Mouse (Mus musculus) stomach, postnatal 0 days (tissue): Measurements from ENCODE around the gene Farsb. TPM values are rescaled to one million over a fixed set of nuclear protein-coding genes. Genes with fewer than 3 reads are reported as not detected.

Experiments used
- ATAC-seq: fragments of 200-750 bp; cut with Nextera tagmentation; 2 replicates; pipeline ENCODE4 v1.8.0; 2017; ENCODE audit not compliant: low FRiP score, low TSS enrichment
- DNase-seq: peaks from one replicate; pipeline ENCODE4 v3.0.0-alpha.2; 2016; ENCODE audit warnings: low spot score
- H3K27ac ChIP-seq: fragments of 300-500 bp; sonication (generic); replicated peaks from 2 replicates; pipeline ENCODE4 v1.5.1; 2014; ENCODE audit warnings: mild to moderate bottlenecking, control low read depth
- H3K27me3 ChIP-seq: fragments of 300-500 bp; sonication (generic); 2 replicates; pipeline ENCODE4 v1.6.1; 2014; ENCODE audit warnings: low read length; ENCODE audit not compliant: control insufficient read depth, insufficient read depth
- H3K36me3 ChIP-seq: fragments of 300-500 bp; sonication (generic); 2 replicates; pipeline ENCODE4 v1.6.1; 2014; ENCODE audit warnings: low read length, mixed read lengths; ENCODE audit not compliant: control insufficient read depth, insufficient read depth
- H3K4me1 ChIP-seq: fragments of 300-500 bp; sonication (generic); replicated peaks from 2 replicates; pipeline ENCODE4 v1.6.1; 2014; ENCODE audit warnings: antibody characterized with exemption; ENCODE audit not compliant: control insufficient read depth, insufficient read depth
- H3K4me2 ChIP-seq: fragments of 300-500 bp; sonication (generic); replicated peaks from 2 replicates; pipeline ENCODE4 v1.6.1; 2014; ENCODE audit warnings: low read depth, mild to moderate bottlenecking, control low read depth, moderate library complexity
- H3K4me3 ChIP-seq: fragments of 300-500 bp; sonication (generic); 2 replicates; pipeline ENCODE4 v1.5.1; 2014; ENCODE audit warnings: low read depth, low read length, control low read depth
- H3K9ac ChIP-seq: fragments of 300-500 bp; sonication (generic); 2 replicates; pipeline ENCODE4 v1.6.1; 2014; ENCODE audit warnings: mild to moderate bottlenecking, low read length, control low read depth, mixed read lengths
- H3K9me3 ChIP-seq: fragments of 300-500 bp; sonication (generic); 2 replicates; pipeline ENCODE4 v1.6.1; 2016; ENCODE audit warnings: low read length; ENCODE audit not compliant: control insufficient read depth
- CTCF ChIP-seq: IDR thresholded peaks from 2 replicates; pipeline ENCODE4 v1.5.1; 2016; ENCODE audit warnings: antibody characterized with exemption, low read depth, mild to moderate bottlenecking, moderate library complexity
- EP300 ChIP-seq: optimal IDR thresholded peaks from 2 replicates; pipeline ENCODE3; 2016; ENCODE audit warnings: antibody characterized with exemption
- WGBS: fragments of 180-500 bp; shearing (Covaris S2); extraction: QIAGEN DNeasy Blood & Tissue Kit; methylation state at CpG from one replicate; pipeline ENCODE4 v1.1.7; 2014; 5-methylcytosine and 5-hydroxymethylcytosine counted together
- polyA plus RNA-seq: library from polyadenylated mRNA; unstranded; fragments of >200 nt; fragmentation: Nextera tagmentation; extraction: Ambion mirVana; gene quantifications from 2 replicates; pipeline ENCODE4 v1.2.1, GENCODE M21; 2015

Gene Farsb
- polyA plus RNA-seq, 1 experiment from 2014 or later, result 81.5 TPM

DNA sequence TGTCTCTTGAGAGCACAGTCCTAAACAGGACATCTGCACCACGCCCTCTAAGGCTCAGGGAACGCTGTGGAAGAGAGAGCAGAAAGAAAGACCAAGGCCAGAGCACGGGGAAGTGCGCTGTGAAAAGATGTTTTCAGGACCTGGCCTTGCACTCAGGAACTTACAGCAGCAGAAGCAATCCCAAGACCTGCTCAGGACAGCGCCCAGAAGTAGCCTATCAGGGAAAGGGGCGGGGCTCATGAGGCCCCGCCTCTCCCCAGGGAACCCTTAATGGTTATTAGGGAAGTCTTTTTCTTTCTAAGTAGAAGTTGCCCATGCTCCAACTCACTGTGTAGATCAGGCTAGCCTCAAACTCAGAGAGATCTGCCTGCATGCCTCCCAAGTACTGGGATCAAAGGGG lies 76.0 kb downstream of the Farsb start:
- WGBS, result 19% methylated on average over 7 of the region's 7 CpGs
- 0 out of 2 replicates have a peak, but pooled peaks cover 2% of the 10 kb centered on the region for H3K4me1 ChIP-seq
- no peaks in the 10 kb centered on the region for H3K27me3 ChIP-seq
- no peak overlapping the region for H3K27ac ChIP-seq
- H3K36me3 ChIP-seq, result 0 out of 2 replicates have a peak, but pooled peaks cover 2% of the 10 kb centered on the region
- H3K9ac ChIP-seq, result no peak overlapping the region
- DNase-seq (peak; percentile 32), ATAC-seq (peak; percentile 75)
- TF ChIP-seq EP300 (no peak), CTCF (no peak)
- no peaks in the 10 kb centered on the region for H3K9me3 ChIP-seq
- H3K4me3 ChIP-seq, result no peak overlapping the region
- H3K4me2 ChIP-seq, result no peak overlapping the region

DNA sequence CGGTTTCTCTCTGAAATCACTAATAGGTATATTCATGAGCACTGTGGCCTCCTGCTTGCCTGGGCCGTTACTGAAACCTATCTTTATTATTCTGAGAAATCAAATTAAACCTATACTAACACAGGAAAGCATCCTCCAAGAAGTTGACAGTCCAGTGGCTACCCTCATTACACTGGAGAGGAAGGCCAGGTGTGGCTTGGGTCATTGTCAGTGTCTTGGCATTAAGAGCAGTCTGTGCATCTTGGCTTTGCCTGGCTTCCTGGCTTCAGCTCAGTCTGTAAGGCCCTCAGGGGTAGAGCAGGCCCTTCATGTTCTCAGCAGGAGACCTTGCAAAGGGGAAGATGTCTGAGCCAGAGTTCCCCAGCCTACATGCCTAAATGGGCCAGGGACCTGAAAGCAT lies 79.3 kb downstream of the Farsb start:
- TF ChIP-seq CTCF (no peak), EP300 (no peak)
- 0 out of 2 replicates have a peak, but pooled peaks cover 2% of the 10 kb centered on the region for H3K4me1 ChIP-seq
- no peak overlapping the region for H3K4me2 ChIP-seq
- WGBS, result 89% methylated on average over 2 of the region's 2 CpGs
- no peaks in the 10 kb centered on the region for H3K27me3 ChIP-seq
- DNase-seq, result no peak
- H3K9me3 ChIP-seq, result no peaks in the 10 kb centered on the region
- H3K4me3 ChIP-seq, result no peak overlapping the region
- no peak overlapping the region for H3K9ac ChIP-seq
- no peak for ATAC-seq
- H3K27ac ChIP-seq, result no peak overlapping the region
- H3K36me3 ChIP-seq, result no peaks in the 10 kb centered on the region

GRCm38 (mm10) chr1:78401413-78401812 lies 87.3 kb downstream of the Farsb start:
- Histone ChIP-seq H3K9ac (no peak overlapping the region), H3K27me3 (no peaks in the 10 kb centered on the region), H3K9me3 (no peaks in the 10 kb centered on the region), H3K4me1 (no peaks in the 10 kb centered on the region), H3K27ac (no peak overlapping the region), H3K4me2 (no peak overlapping the region), H3K36me3 (no peaks in the 10 kb centered on the region), H3K4me3 (no peak overlapping the region)
- no peak for TF ChIP-seq EP300
- TF ChIP-seq CTCF, result no peak
- DNase-seq (no peak), ATAC-seq (no peak)
- 77% methylated on average over 4 of the region's 4 CpGs for WGBS

DNA sequence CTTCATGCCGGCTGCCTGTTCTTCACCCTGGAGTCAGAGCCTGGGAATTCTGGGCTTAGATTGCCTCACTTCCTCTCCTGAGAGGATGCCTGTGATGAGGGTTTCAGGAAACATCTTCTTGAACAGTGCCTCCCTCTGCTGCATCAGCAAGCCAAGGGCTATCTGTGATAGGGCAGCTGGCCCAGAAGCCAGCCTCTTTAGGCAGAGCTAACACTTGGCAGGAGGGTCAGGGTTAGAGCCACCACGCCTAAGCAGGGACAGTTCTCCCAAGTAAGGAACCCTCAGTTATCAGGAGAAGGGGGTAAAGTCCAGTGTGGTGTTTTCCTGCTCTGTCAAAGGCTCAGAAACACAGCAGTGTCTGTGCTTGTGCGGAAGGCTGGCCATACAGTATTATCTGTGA lies 88.9 kb downstream of the Farsb start:
- H3K9ac ChIP-seq, result no peak overlapping the region
- 53% methylated on average over 3 of the region's 3 CpGs for WGBS
- H3K27me3 ChIP-seq, result no peaks in the 10 kb centered on the region
- no peaks in the 10 kb centered on the region for H3K9me3 ChIP-seq
- no peak overlapping the region for H3K4me3 ChIP-seq
- H3K27ac ChIP-seq, result no peak overlapping the region
- ATAC-seq (peak; percentile 79), DNase-seq (peak; percentile 25)
- peak; percentile 10; the same call in 1 of the 2 replicates for TF ChIP-seq CTCF
- TF ChIP-seq EP300, result no peak
- H3K4me2 ChIP-seq, result no peak overlapping the region
- H3K4me1 ChIP-seq, result no peaks in the 10 kb centered on the region
- H3K36me3 ChIP-seq, result no peaks in the 10 kb centered on the region

DNA sequence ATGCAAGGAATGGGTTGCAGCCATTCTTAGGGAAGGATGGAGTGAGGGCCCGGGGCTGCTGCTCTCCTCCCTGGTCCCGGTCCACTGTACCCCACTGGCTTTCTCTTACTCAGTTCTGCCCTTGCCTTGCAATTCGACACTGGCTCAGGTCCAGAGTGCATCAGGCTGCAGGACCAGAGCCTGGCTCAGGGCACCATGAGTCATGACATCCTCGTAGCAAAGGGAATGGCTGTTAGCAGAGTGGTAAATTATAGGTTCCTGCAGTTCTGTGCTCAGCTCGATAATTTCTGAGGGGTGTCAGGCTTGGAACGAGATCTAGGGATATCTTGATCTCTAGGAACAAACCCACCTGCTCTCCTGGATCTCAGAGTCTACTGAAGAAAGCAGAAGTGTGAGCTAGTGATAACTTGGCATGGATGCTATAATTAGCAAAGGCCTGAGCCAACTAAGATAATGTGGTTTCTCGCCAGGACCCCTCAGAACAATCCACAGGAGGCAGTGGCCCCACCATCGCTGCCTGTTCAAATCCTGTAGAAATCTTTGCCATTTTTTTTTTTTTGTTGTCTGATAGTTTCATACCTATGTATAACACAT lies 92.3 kb downstream of the Farsb start:
- DNase-seq (no peak), ATAC-seq (no peak)
- TF ChIP-seq EP300, result no peak
- TF ChIP-seq CTCF, result no peak
- no peak overlapping the region for H3K4me3 ChIP-seq
- no peaks in the 10 kb centered on the region for H3K4me1 ChIP-seq
- no peaks in the 10 kb centered on the region for H3K36me3 ChIP-seq
- no peak overlapping the region for H3K4me2 ChIP-seq
- H3K9ac ChIP-seq, result no peak overlapping the region
- H3K27ac ChIP-seq, result no peak overlapping the region
- H3K9me3 ChIP-seq, result no peaks in the 10 kb centered on the region
- no peaks in the 10 kb centered on the region for H3K27me3 ChIP-seq
- WGBS, result 45% methylated on average over 8 of the region's 8 CpGs

- no peak for DNase-seq
- 53% methylated on average over 6 of the region's 6 CpGs for WGBS
- H3K4me1 ChIP-seq, result no peaks in the 10 kb centered on the region
- no peak overlapping the region for H3K27ac ChIP-seq
- no peaks in the 10 kb centered on the region for H3K36me3 ChIP-seq
- no peak overlapping the region for H3K4me3 ChIP-seq
- H3K27me3 ChIP-seq, result no peaks in the 10 kb centered on the region
- no peak for TF ChIP-seq EP300
- TF ChIP-seq CTCF, result no peak
- H3K9ac ChIP-seq, result no peak overlapping the region
- ATAC-seq, result no peak
- H3K4me2 ChIP-seq, result no peak overlapping the region
- H3K9me3 ChIP-seq, result no peaks in the 10 kb centered on the region
Observed at GRCm38 (mm10) chr1:78395737-78396136, 93.0 kb downstream of the Farsb start.
